Comparison of ENCODE assay signal across 25 mouse cellular contexts in the genomic region with DNA sequence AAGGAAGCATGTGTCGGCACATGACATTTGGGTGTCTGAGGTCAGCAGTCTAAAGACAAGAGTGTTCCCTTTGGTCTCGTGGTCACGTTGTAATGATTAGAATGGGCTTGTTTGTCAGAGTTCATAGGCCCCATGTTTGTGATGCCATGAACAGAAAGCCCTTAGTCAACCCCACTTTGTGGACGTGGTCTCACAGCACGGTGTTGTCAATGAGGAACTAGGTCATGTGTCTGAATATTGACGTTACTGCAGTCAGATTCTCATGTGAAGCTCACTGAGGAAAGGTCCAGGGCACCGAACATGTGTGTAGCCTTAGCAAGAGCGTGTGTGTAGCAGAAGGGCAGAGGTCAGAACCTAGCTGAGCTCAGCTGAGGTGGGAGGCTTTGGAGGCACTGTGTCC. TPM values are rescaled to one million over a fixed set of nuclear protein-coding genes. Genes with fewer than 3 reads are reported as not detected.
DNase-seq lines count a peak whose midpoint lies in the region; ATAC-seq and TF ChIP-seq lines count a peak whose summit lies in the region.
"Had no signal": no experiment of that assay in that cellular context is flagged by ENCODE, and none has a peak within 500 bp of the region (broad histone marks: within the 10 kb centered on the region; RNA-seq: fewer than 3 reads in every experiment).

No protein-coding gene starts in this region.

- no peaks in the 10 kb centered on the region; the same call in 1 of the 2 replicates for H3K79me2 ChIP-seq in macrophage (ENCODE audit: inconsistent target)

- no peak overlapping the region for H3K4me2 ChIP-seq in liver, embryonic 16.5 days (ENCODE audit: low read depth, low read length)
- no peak overlapping the region for H3K4me2 ChIP-seq in liver, embryonic 11.5 days
- H3K4me2 ChIP-seq: limb, embryonic 13.5 days; lung, embryonic 14.5 days had no signal

- H3K27ac ChIP-seq in gastrocnemius, adult 2 months: peak overlapping the region; percentile 1; the same call in 1 of the 2 replicates
- peak overlapping the region; percentile 35; the same call in 1 of the 2 replicates for H3K27ac ChIP-seq in liver, embryonic 16.5 days (ENCODE audit: low read length)
- H3K27ac ChIP-seq in liver, embryonic 11.5 days (ENCODE audit: low read depth, low read length): no peak overlapping the region
- peak overlapping the region; percentile 86 for H3K27ac ChIP-seq in macrophage
- H3K27ac ChIP-seq: hindbrain, embryonic 10.5 days; hindbrain, postnatal 0 days; layer of hippocampus, adult 2 months; limb, embryonic 13.5 days; midbrain, embryonic 10.5 days had no signal

- H3K4me1 ChIP-seq in liver, embryonic 16.5 days (ENCODE audit: control insufficient read depth, low read depth, low read length): no peaks in the 10 kb centered on the region
- H3K4me1 ChIP-seq in liver, embryonic 11.5 days (replicated peaks; ENCODE audit: control insufficient read depth, insufficient read depth, low read length): no peaks in the 10 kb centered on the region
- H3K4me1 ChIP-seq: midbrain, embryonic 10.5 days had no signal

- H3K4me3 ChIP-seq in gastrocnemius, adult 2 months: no peak overlapping the region
- no peak overlapping the region for H3K4me3 ChIP-seq in liver, embryonic 16.5 days (ENCODE audit: low read depth, low read length)
- no peak overlapping the region for H3K4me3 ChIP-seq in liver, embryonic 11.5 days (ENCODE audit: low read depth, low read length)
- H3K4me3 ChIP-seq in macrophage (ENCODE audit: inconsistent target): no peak overlapping the region
- H3K4me3 ChIP-seq: hindbrain, embryonic 10.5 days; layer of hippocampus, adult 2 months; limb, embryonic 13.5 days; midbrain, embryonic 10.5 days had no signal

- no peak for TF ChIP-seq CTCF in gastrocnemius, adult 2 months (IDR thresholded peaks at IDR 0.05)

- H3K36me3 ChIP-seq in liver, embryonic 16.5 days (ENCODE audit: control insufficient read depth, insufficient read depth): no peaks in the 10 kb centered on the region
- H3K36me3 ChIP-seq in liver, embryonic 11.5 days (ENCODE audit: control insufficient read depth, insufficient read depth, low read length): no peaks in the 10 kb centered on the region
- H3K36me3 ChIP-seq in macrophage (ENCODE audit: inconsistent target): no peaks in the 10 kb centered on the region
- H3K36me3 ChIP-seq: hindbrain, embryonic 10.5 days; midbrain, embryonic 10.5 days had no signal

- intact Hi-C loops in gastrocnemius, adult 2 months (cut with DNase I): no loop called here
- intact Hi-C loops in left cerebral cortex, postnatal 36 days (cut with DNase I): no loop called here

- H3K9me3 ChIP-seq in liver, embryonic 16.5 days (replicated peaks; ENCODE audit: control insufficient read depth, low read length): no peaks in the 10 kb centered on the region
- no peaks in the 10 kb centered on the region for H3K9me3 ChIP-seq in liver, embryonic 11.5 days (ENCODE audit: control insufficient read depth, low read length)
- H3K9me3 ChIP-seq: hindbrain, embryonic 10.5 days; limb, embryonic 13.5 days; midbrain, embryonic 10.5 days had no signal

- peak; percentile 35 for ATAC-seq in liver, embryonic 16.5 days (ENCODE audit: low read depth)
- no peak for ATAC-seq in liver, embryonic 11.5 days (replicated peaks; ENCODE audit: low FRiP score)
- ATAC-seq: activated CD4-positive, CD25-positive, alpha-beta regulatory T cell, adult 4 months; forebrain, embryonic 14.5 days; hindbrain, postnatal 0 days; intestine, embryonic 16.5 days had no signal

- WGBS in liver, embryonic 16.5 days (ENCODE audit: insufficient replicate concordance): 27% methylated on average over 8 of the region's 8 CpGs
- WGBS in liver, embryonic 11.5 days: 64% methylated on average over 8 of the region's 8 CpGs
- WGBS in macrophage (ENCODE audit: missing documents): 44% methylated on average over 8 of the region's 8 CpGs

- no peak for DNase-seq in gastrocnemius, adult 2 months
- DNase-seq in gastrocnemius, adult 8-10 months (ENCODE audit: low spot score in 2 of 2): no peak
- no peak for DNase-seq in liver, embryonic 11.5 days (ENCODE audit: low spot score)
- no peak for DNase-seq in right cerebral cortex, postnatal 10 days (ENCODE audit: low spot score in 2 of 2)
- no peak for DNase-seq in left cerebral cortex, postnatal 36 days (ENCODE audit: low spot score in 2 of 2)
- DNase-seq: adrenal gland, adult 8-10 months; cerebellum, adult 2 months; cerebellum, postnatal 36 days; gastrocnemius, postnatal 10 days; heart, adult 18-20 months; kidney, postnatal 25 days; lung, embryonic 14.5 days; right cerebral cortex, postnatal 14 days; thymus, adult 18-20 months; thymus, postnatal 36 days had no signal

- H3K9ac ChIP-seq in liver, embryonic 16.5 days (ENCODE audit: low read depth, low read length): no peak overlapping the region
- H3K9ac ChIP-seq in liver, embryonic 11.5 days (ENCODE audit: low read depth, low read length): no peak overlapping the region
- H3K9ac ChIP-seq: limb, embryonic 13.5 days; lung, embryonic 14.5 days had no signal

- no peaks in the 10 kb centered on the region for H3K27me3 ChIP-seq in liver, embryonic 16.5 days (ENCODE audit: control insufficient read depth, insufficient read depth, low read depth, low read length)
- no peaks in the 10 kb centered on the region for H3K27me3 ChIP-seq in liver, embryonic 11.5 days (replicated peaks; ENCODE audit: control insufficient read depth, insufficient read depth, low read length)
- H3K27me3 ChIP-seq: limb, embryonic 13.5 days had no signal

RNA-seq across cellular contexts. Expression of a gene that starts 56.3 kb away (rescaled TPM):
- total RNA-seq in gastrocnemius, adult 2 months (2021): 10 to 100 TPM; 25.5 to 42.7 TPM
- 10 to 100 TPM; 24.1 to 34.3 (median 26.5) TPM for total RNA-seq in gastrocnemius, adult 8-10 months (2022)
- 1.1 and 1.6 TPM in 2 replicates for polyA plus RNA-seq in liver, embryonic 16.5 days (2015; fragmentation: Nextera tagmentation; extraction: Ambion mirVana)
- polyA plus RNA-seq in liver, embryonic 11.5 days (2014; fragmentation: Nextera tagmentation; extraction: Ambion mirVana): 2.5 and 4.1 TPM in 2 replicates
- total RNA-seq in macrophage (2018; cell fraction: chromatin; rRNA removed): 10 to 100 TPM in 15 of 26 experiments, 1 to 10 TPM in 11; 2.4 to 34.1 (median 12.6) TPM
- 10 to 100 TPM; 13.0 to 42.3 (median 21.1) TPM for total RNA-seq in macrophage (2018; cell fraction: cytosol; rRNA removed)
- total RNA-seq in macrophage (2018; cell fraction: nucleus; rRNA removed): 10 to 100 TPM in 22 of 26 experiments, 1 to 10 TPM in 4; 8.0 to 30.3 (median 16.6) TPM
- polyA plus RNA-seq in macrophage (2018): 12.6 to 27.6 TPM (median 17.7 TPM) in 3 replicates
- total RNA-seq in left cerebral cortex, postnatal 36 days (2021): 10 to 100 TPM; 18.9 to 24.7 TPM
